Mouse (Mus musculus) embryonic facial prominence, embryonic 12.5 days (tissue): ENCODE results near the gene Vmn2r88. TPM values are rescaled to one million over a fixed set of nuclear protein-coding genes. Genes with fewer than 3 reads are reported as not detected.
"Not testable (repeated sequence)": the region's sequence is repeated elsewhere in the genome, so short reads cannot be mapped to it uniquely, and the experiment has no call there.

ENCODE experiments used
- ATAC-seq: fragments of 200-750 bp; cut with Nextera tagmentation; 2 replicates; pipeline ENCODE4 v1.8.0; 2017; ENCODE audit not compliant: insufficient number of reproducible peaks, insufficient read depth, low FRiP score, low TSS enrichment
- H3K27ac ChIP-seq: fragments of 300-500 bp; sonication (generic); 2 replicates; pipeline ENCODE4 v1.5.1; 2016; ENCODE audit warnings: mild to moderate bottlenecking
- H3K27me3 ChIP-seq: fragments of 300-500 bp; sonication (generic); 2 replicates; pipeline ENCODE4 v1.6.1; 2016; ENCODE audit warnings: mild to moderate bottlenecking, moderate library complexity
- H3K36me3 ChIP-seq: fragments of 300-500 bp; sonication (generic); 2 replicates; pipeline ENCODE4 v1.6.1; 2016; ENCODE audit warnings: mild to moderate bottlenecking
- H3K4me1 ChIP-seq: fragments of 300-500 bp; sonication (generic); 2 replicates; pipeline ENCODE4 v1.6.1; 2016
- H3K4me2 ChIP-seq: fragments of 300-500 bp; sonication (generic); replicated peaks from 2 replicates; pipeline ENCODE4 v1.6.1; 2016; ENCODE audit warnings: mild to moderate bottlenecking, moderate library complexity
- H3K4me3 ChIP-seq: fragments of 300-500 bp; sonication (generic); 2 replicates; pipeline ENCODE4 v1.5.1; 2016; ENCODE audit warnings: mild to moderate bottlenecking
- H3K9ac ChIP-seq: fragments of 300-500 bp; sonication (generic); 2 replicates; pipeline ENCODE4 v1.6.1; 2016; ENCODE audit warnings: mild to moderate bottlenecking, moderate library complexity
- H3K9me3 ChIP-seq: fragments of 300-500 bp; sonication (generic); 2 replicates; pipeline ENCODE4 v1.6.1; 2016; ENCODE audit warnings: mild to moderate bottlenecking, moderate library complexity
- WGBS: fragments of 180-500 bp; shearing (Covaris S2); methylation state at CpG from one replicate; pipeline ENCODE4 v1.1.7; 2016; 5-methylcytosine and 5-hydroxymethylcytosine counted together
- polyA plus RNA-seq: library from polyadenylated mRNA; unstranded; fragments of >200 nt; fragmentation: Nextera tagmentation; extraction: Ambion mirVana; gene quantifications from 2 replicates; pipeline ENCODE4 v1.2.1, GENCODE M21; 2016

Gene Vmn2r88
- polyA plus RNA-seq, 1 experiment from 2014 or later, result not detected

DNA sequence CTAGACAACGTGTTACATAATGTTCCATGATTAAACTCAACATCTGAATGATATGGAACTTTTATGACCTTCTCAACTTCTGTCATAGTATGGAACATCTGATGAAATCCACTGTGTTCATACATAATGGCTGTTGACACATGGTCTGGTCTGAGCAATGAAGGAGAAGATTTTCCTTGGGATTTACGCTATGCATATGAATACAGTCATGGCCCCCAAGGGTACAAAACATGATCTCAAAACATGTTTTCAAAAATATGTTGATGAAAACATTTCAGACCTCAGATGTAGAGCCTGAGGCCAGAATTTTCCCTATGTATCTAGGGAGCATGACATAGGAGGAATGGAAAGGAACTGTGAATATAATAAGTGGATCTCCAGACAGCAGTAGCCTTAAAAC lies 40.9 kb downstream of the Vmn2r88 start, which contains the start of gene Vmn2r89:
Gene Vmn2r89 (plus strand): TSS at position 301 of the 400 bp plus-strand sequence.
- H3K4me3 ChIP-seq, H3K36me3 ChIP-seq, H3K9ac ChIP-seq, H3K27ac ChIP-seq, ATAC-seq, H3K9me3 ChIP-seq, H3K4me2 ChIP-seq, H3K4me1 ChIP-seq, H3K27me3 ChIP-seq: not testable (repeated sequence)
- 77% methylated on average over 2 of the region's 2 CpGs for WGBS

Other genes with a start within 250 kb of the Vmn2r88 start
- gene Rnase2b, start 248.6 kb upstream of the Vmn2r88 start, polyA plus RNA-seq, result not detected in 2 replicates
- gene Ang2, start 211.7 kb upstream of the Vmn2r88 start, polyA plus RNA-seq, result not detected in 2 replicates
- gene Ear14, start 207.4 kb upstream of the Vmn2r88 start, polyA plus RNA-seq, result not detected in 2 replicates
- gene Rnase2a, start 154.7 kb upstream of the Vmn2r88 start, polyA plus RNA-seq, result not detected in 2 replicates
- gene Gm7247, start 49.1 kb upstream of the Vmn2r88 start, polyA plus RNA-seq, result not detected in 2 replicates
- not detected in 2 replicates for gene Vmn2r89, start 41.0 kb downstream of the Vmn2r88 start, polyA plus RNA-seq
- gene Gm5622, start 142.0 kb downstream of the Vmn2r88 start, polyA plus RNA-seq, result not detected in 2 replicates
- not detected in 2 replicates for gene Gm17175, start 163.2 kb downstream of the Vmn2r88 start, polyA plus RNA-seq
- gene Gm17174, start 181.3 kb downstream of the Vmn2r88 start, polyA plus RNA-seq, result not detected in 2 replicates
- not detected in 2 replicates for gene Gm17078, start 200.5 kb downstream of the Vmn2r88 start, polyA plus RNA-seq
- not detected in 2 replicates for gene Gm4181, start 224.8 kb downstream of the Vmn2r88 start, polyA plus RNA-seq